Mouse (Mus musculus) lung, adult 2 months (tissue): ENCODE results near the gene Abca3.
A peak's percentile ranks its signal among the peaks of the same experiment; 100 is the strongest.

Experiments
- CTCF ChIP-seq: fragments of 200-500 bp; IDR thresholded peaks from 2 replicates; pipeline ENCODE4 v1.5.1; 2011; ENCODE audit warnings: mild to moderate bottlenecking, low read length, control low read depth; ENCODE audit not compliant: insufficient read depth
- POLR2A ChIP-seq: fragments of 200-500 bp; IDR thresholded peaks from 2 replicates; pipeline ENCODE4 v1.6.1; 2011; ENCODE audit warnings: low read depth, mild to moderate bottlenecking, control low read depth, low read length, borderline replicate concordance; ENCODE audit errors: extremely low read depth

DNA sequence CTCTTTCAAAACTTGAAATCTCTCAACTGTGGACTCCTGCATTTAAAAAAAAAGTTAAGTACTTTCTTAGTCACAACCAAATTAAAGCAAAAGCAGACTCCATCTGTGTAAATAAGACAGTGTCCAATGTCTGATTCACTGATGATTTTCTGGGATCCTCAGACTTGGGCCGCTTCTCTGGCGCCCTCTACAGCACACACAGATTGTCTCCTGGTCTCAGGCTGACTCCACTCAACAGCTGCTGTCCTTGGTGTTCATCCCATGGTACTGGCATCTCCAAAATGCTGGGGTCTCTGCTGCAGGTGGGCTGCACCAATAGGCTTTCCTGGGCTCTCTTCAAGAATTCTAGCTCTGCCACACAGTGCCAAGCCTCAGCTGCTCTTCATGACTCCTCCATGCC is 38.1 kb downstream of the Abca3 start:
- peak; percentile 78 for TF ChIP-seq CTCF
- no peak for TF ChIP-seq POLR2A
